Comparison of ENCODE assay signal across 9 mouse cellular contexts in the genomic region with DNA sequence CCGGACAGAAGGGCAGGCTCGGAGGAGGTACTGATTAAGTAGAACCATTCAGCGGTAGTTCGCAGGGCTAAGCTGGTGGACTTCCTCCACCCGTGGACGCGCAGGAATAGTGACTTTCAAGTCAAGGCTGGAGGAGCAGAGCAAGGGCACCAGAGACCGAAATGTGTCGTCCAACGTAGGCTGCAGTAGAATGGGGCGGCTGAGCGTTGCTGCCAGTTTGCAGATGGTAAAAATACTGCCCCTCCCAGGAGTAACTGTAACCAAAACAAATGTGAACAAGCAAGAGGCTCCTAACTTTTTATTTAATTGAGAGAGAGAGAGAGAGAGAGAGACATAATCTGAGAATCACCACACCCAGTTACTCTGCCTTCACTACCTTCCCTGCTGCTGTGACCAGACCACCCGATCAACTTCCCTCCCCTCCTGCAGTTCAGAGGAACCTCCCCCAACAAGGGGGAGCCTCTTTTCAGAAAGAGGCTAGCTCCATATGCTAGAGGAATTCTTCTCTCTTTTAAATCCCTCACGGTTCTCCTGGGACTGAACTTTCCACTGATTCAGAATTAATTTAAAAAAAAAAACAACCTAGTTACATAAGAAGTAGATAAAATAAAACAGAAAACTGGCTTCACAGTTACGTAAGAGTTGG. TPM values are rescaled to one million over a fixed set of nuclear protein-coding genes. Genes with fewer than 3 reads are reported as not detected.
A peak's percentile ranks its signal among the peaks of the same experiment; 100 is the strongest.
DNase-seq lines count a peak whose midpoint lies in the region; ATAC-seq lines count a peak whose summit lies in the region.
"Had no signal": no experiment of that assay in that cellular context is flagged by ENCODE, and none has a peak within 500 bp of the region (broad histone marks: within the 10 kb centered on the region; RNA-seq: fewer than 3 reads in every experiment).

No protein-coding gene starts in this region.

- ATAC-seq in heart, embryonic 16.5 days (replicated peaks; ENCODE audit: extremely low read depth, insufficient read depth, low FRiP score): no peak
- no peak for ATAC-seq in neural tube, embryonic 12.5 days (ENCODE audit: low FRiP score, low read depth)
- no peak for ATAC-seq in neural tube, embryonic 15.5 days (ENCODE audit: low FRiP score)
- ATAC-seq: intestine, postnatal 0 days had no signal

- DNase-seq in heart, adult 11 months: no peak
- peak; percentile 46 for DNase-seq in forelimb bud, embryonic 11.5 days (ENCODE audit: low read depth, low spot score)
- no peak for DNase-seq in cerebellum, postnatal 14 days
- no peak for DNase-seq in cerebellum, adult 11 months
- DNase-seq: thymus, postnatal 36 days had no signal

- H3K4me3 ChIP-seq in heart, embryonic 16.5 days (ENCODE audit: low read length): no peak overlapping the region
- no peak overlapping the region for H3K4me3 ChIP-seq in neural tube, embryonic 12.5 days
- H3K4me3 ChIP-seq in neural tube, embryonic 15.5 days (replicated peaks): no peak overlapping the region

- no peaks in the 10 kb centered on the region for H3K36me3 ChIP-seq in heart, embryonic 16.5 days (ENCODE audit: control insufficient read depth, insufficient read depth)
- no peaks in the 10 kb centered on the region for H3K36me3 ChIP-seq in neural tube, embryonic 12.5 days
- H3K36me3 ChIP-seq in neural tube, embryonic 15.5 days: no peaks in the 10 kb centered on the region

- no peak overlapping the region for H3K27ac ChIP-seq in heart, embryonic 16.5 days (ENCODE audit: low read length)
- no peak overlapping the region for H3K27ac ChIP-seq in neural tube, embryonic 12.5 days
- no peak overlapping the region for H3K27ac ChIP-seq in neural tube, embryonic 15.5 days (replicated peaks)

- H3K9ac ChIP-seq in heart, embryonic 16.5 days (ENCODE audit: low read length): no peak overlapping the region
- no peak overlapping the region for H3K9ac ChIP-seq in neural tube, embryonic 12.5 days
- no peak overlapping the region for H3K9ac ChIP-seq in neural tube, embryonic 15.5 days (replicated peaks)

- peaks cover 4% of the 10 kb centered on the region; the same call in 1 of the 2 replicates for H3K4me1 ChIP-seq in heart, embryonic 16.5 days (ENCODE audit: control insufficient read depth, insufficient read depth, low read length)
- H3K4me1 ChIP-seq in neural tube, embryonic 12.5 days: peaks cover 24% of the 10 kb centered on the region
- H3K4me1 ChIP-seq in neural tube, embryonic 15.5 days: peaks cover 26% of the 10 kb centered on the region

- no peaks in the 10 kb centered on the region for H3K9me3 ChIP-seq in heart, embryonic 16.5 days (replicated peaks; ENCODE audit: control insufficient read depth, low read length)
- no peaks in the 10 kb centered on the region for H3K9me3 ChIP-seq in neural tube, embryonic 12.5 days
- no peaks in the 10 kb centered on the region for H3K9me3 ChIP-seq in neural tube, embryonic 15.5 days (replicated peaks)

- WGBS in heart, embryonic 16.5 days: 48% methylated on average over 15 of the region's 15 CpGs
- WGBS in neural tube, embryonic 12.5 days: 51% methylated on average over 15 of the region's 15 CpGs
- WGBS in neural tube, embryonic 15.5 days: 53% methylated on average over 15 of the region's 15 CpGs

- no peaks in the 10 kb centered on the region for H3K27me3 ChIP-seq in heart, embryonic 16.5 days (ENCODE audit: control insufficient read depth, insufficient read depth, low read length)
- H3K27me3 ChIP-seq in neural tube, embryonic 12.5 days (replicated peaks): 0 out of 2 replicates have a peak, but pooled peaks cover 3% of the 10 kb centered on the region
- H3K27me3 ChIP-seq in neural tube, embryonic 15.5 days (replicated peaks): no peaks in the 10 kb centered on the region; the same call in 1 of the 2 replicates

- H3K4me2 ChIP-seq in heart, embryonic 16.5 days (ENCODE audit: low read depth, low read length): peak overlapping the region; percentile 24; the same call in 1 of the 2 replicates
- 0 out of 2 replicates have a peak overlapping the region, but pooled peaks have one; percentile 1 for H3K4me2 ChIP-seq in neural tube, embryonic 12.5 days (replicated peaks)
- H3K4me2 ChIP-seq in neural tube, embryonic 15.5 days: no peak overlapping the region

RNA-seq across cellular contexts. Expression of a gene that starts 15.3 kb away (rescaled TPM):
- polyA plus RNA-seq in heart, embryonic 16.5 days (2015; fragmentation: Nextera tagmentation; extraction: Ambion mirVana): 5.1 and 7.1 TPM in 2 replicates
- polyA plus RNA-seq in neural tube, embryonic 12.5 days (2016; fragmentation: Nextera tagmentation; extraction: Ambion mirVana): 11.3 and 15.2 TPM in 2 replicates
- polyA plus RNA-seq in neural tube, embryonic 15.5 days (2015; fragmentation: Nextera tagmentation; extraction: Ambion mirVana): 15.9 and 21.9 TPM in 2 replicates
